In genomic region chr6:108152661-108153269, GRCm38 (mm10) we compare ENCODE assay signal across 10 mouse cellular contexts. TPM values are rescaled to one million over a fixed set of nuclear protein-coding genes. Genes with fewer than 3 reads are reported as not detected.
DNase-seq lines count a peak whose midpoint lies in the region; ATAC-seq lines count a peak whose summit lies in the region.
"Had no signal": no experiment of that assay in that cellular context is flagged by ENCODE, and none has a peak within 500 bp of the region (broad histone marks: within the 10 kb centered on the region; RNA-seq: fewer than 3 reads in every experiment).

No protein-coding gene starts in this region.

- DNase-seq in cerebellum, postnatal 10 days: peak; percentile 16 to 19
- DNase-seq in cerebellum, adult 18-20 months: no peak
- no peak for DNase-seq in lung, postnatal 25 days (ENCODE audit: low spot score)
- DNase-seq in heart, postnatal 4 days: peak; percentile 40
- DNase-seq in right cerebral cortex, postnatal 10 days (ENCODE audit: low spot score in 2 of 2): peak; percentile 69 to 72
- DNase-seq in liver: no peak
- DNase-seq in thymus, postnatal 14 days: no peak
- DNase-seq: gastrocnemius, postnatal 14 days had no signal

- H3K4me3 ChIP-seq in lung, embryonic 16.5 days (ENCODE audit: low read length): no peak overlapping the region
- H3K4me3 ChIP-seq: midbrain, embryonic 15.5 days had no signal

- H3K4me2 ChIP-seq in lung, embryonic 16.5 days (ENCODE audit: low read depth, low read length): no peak overlapping the region
- H3K4me2 ChIP-seq: midbrain, embryonic 15.5 days had no signal

- H3K4me1 ChIP-seq in lung, embryonic 16.5 days (replicated peaks; ENCODE audit: control insufficient read depth, insufficient read depth, low read length): peaks cover 3% of the 10 kb centered on the region
- H3K4me1 ChIP-seq: midbrain, embryonic 15.5 days had no signal

- no peaks in the 10 kb centered on the region for H3K36me3 ChIP-seq in lung, embryonic 16.5 days (ENCODE audit: control insufficient read depth, insufficient read depth, low read length)
- H3K36me3 ChIP-seq: midbrain, embryonic 15.5 days had no signal

- 79% methylated on average over 9 of the region's 9 CpGs for WGBS in lung, embryonic 16.5 days

- no peak overlapping the region for H3K27ac ChIP-seq in lung, embryonic 16.5 days (ENCODE audit: low read length)
- H3K27ac ChIP-seq: midbrain, embryonic 15.5 days had no signal

- no peaks in the 10 kb centered on the region for H3K27me3 ChIP-seq in lung, embryonic 16.5 days (ENCODE audit: control insufficient read depth, insufficient read depth, low read depth, low read length)
- H3K27me3 ChIP-seq: midbrain, embryonic 15.5 days had no signal

- ATAC-seq in lung, embryonic 16.5 days (ENCODE audit: low read depth): peak; percentile 57; the same call in 1 of the 2 replicates
- ATAC-seq: midbrain, embryonic 15.5 days had no signal

- no peaks in the 10 kb centered on the region for H3K9me3 ChIP-seq in lung, embryonic 16.5 days (ENCODE audit: control insufficient read depth, low read length)
- H3K9me3 ChIP-seq: midbrain, embryonic 15.5 days had no signal

- no peak overlapping the region for H3K9ac ChIP-seq in lung, embryonic 16.5 days (ENCODE audit: low read length)
- H3K9ac ChIP-seq: midbrain, embryonic 15.5 days had no signal

RNA-seq across cellular contexts. Expression of gene Sumf1, which starts 32.6 kb away (rescaled TPM):
- polyA plus RNA-seq in lung, embryonic 16.5 days (2015; fragmentation: Nextera tagmentation; extraction: Ambion mirVana): 26.0 and 26.7 TPM in 2 replicates
- total RNA-seq in heart, postnatal 4 days (2021): 10 to 100 TPM; 18.0 to 21.5 TPM

Comparison
In these comparisons a context has a peak if more than half of its experiments do, and no peak if none do; other contexts are left out.
1. DNase-seq: peak in cerebellum, postnatal 10 days (2 of 2), heart, postnatal 4 days (single experiment) and right cerebral cortex, postnatal 10 days (2 of 2); none in cerebellum, adult 18-20 months (0 of 2), lung, postnatal 25 days (single experiment), liver (single experiment) and thymus, postnatal 14 days (single experiment).